Mouse (Mus musculus): ENCODE measurements around the gene Nup160.

The Nup160 gene

DNA sequence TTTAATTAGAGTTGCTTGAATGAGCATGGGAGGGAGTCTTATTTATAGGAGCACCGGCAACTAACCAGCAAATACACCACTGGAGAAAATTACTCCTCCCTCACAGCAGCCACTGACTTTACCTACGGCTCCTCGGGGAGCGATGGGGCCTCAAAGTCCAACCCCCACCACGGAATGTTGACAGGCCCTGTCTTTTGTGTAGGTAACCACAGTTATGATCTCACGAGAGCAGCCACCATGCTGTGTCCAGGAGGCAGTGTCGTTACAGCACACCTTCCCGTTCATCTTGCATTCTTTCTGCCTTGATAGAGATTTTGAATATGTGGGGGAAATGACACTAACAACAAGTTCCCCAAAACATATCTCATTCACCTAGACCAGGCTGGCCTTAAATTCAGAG lies at the start of gene Nup160:
Nup160 (plus strand) TSS at position 209 of the 400 bp plus-strand sequence.
- DNase-seq (ENCODE audit: low read depth), result no peak

- no peak for DNase-seq (ENCODE audit: low read depth)
Measured at GRCm38 (mm10) chr2:90628261-90628660, 48.8 kb upstream of the Nup160 start.

GRCm38 (mm10) chr2:90629552-90629951 lies 47.5 kb upstream of the Nup160 start:
- DNase-seq (ENCODE audit: low read depth), result no peak

- no peak for DNase-seq (ENCODE audit: low read depth)
Measured at GRCm38 (mm10) chr2:90631938-90632733, 44.9 kb upstream of the Nup160 start.

DNA sequence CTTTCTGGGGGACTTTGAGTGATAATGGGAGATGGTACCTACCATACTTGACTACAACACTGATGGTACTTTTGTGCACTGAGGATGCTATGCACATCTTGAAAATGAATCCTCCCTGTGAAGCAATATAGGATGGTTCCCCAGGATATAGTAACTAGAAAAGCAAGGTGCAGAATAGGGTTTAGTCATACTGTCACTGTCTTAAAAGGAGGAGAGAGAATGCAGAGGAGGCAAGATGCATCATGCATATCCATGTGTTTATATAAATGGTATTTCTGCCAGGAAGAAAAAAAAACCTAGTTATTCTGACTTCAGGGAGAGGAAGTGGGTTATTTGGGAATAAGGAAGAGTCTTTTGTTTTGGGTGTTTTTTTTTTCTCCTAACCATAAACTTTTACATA lies 42.3 kb upstream of the Nup160 start:
- DNase-seq (ENCODE audit: low read depth), result no peak

DNA sequence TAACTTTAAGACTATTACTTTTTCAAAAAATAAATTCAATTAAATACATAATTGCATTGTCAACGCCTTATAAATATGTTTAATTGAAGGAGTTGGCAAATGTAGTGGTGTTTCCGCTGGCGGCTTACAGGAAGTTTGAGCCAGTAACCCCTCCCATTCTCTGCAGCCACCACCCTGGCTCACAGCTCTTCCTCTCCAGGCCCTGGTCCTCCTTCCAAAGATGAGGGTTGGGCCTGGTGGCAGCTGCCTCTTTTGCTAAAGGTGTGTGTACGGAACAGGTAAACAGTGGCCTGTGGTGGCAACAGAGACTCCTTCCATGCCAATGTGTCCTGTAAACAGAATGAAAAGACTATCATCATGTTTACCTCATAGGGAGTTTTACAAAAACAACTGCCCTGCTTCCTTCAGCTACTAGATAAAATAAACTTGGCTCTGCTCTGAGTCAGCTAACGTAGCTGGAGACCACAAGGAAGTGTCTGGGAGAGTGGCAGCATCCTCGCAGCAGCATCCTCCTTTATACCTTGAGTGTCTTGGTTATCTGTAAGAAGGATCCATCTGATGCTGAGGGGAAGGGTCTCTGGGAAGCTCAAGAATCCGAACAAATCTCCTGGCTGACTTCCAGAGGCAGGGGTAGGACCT lies 41.8 kb upstream of the Nup160 start:
- no peak for DNase-seq (ENCODE audit: low read depth)

GRCm38 (mm10) chr2:90636853-90637252 lies 40.2 kb upstream of the Nup160 start:
- DNase-seq (ENCODE audit: low read depth), result no peak

GRCm38 (mm10) chr2:90638986-90639746 lies 37.8 kb upstream of the Nup160 start:
- DNase-seq (ENCODE audit: low read depth), result no peak

DNA sequence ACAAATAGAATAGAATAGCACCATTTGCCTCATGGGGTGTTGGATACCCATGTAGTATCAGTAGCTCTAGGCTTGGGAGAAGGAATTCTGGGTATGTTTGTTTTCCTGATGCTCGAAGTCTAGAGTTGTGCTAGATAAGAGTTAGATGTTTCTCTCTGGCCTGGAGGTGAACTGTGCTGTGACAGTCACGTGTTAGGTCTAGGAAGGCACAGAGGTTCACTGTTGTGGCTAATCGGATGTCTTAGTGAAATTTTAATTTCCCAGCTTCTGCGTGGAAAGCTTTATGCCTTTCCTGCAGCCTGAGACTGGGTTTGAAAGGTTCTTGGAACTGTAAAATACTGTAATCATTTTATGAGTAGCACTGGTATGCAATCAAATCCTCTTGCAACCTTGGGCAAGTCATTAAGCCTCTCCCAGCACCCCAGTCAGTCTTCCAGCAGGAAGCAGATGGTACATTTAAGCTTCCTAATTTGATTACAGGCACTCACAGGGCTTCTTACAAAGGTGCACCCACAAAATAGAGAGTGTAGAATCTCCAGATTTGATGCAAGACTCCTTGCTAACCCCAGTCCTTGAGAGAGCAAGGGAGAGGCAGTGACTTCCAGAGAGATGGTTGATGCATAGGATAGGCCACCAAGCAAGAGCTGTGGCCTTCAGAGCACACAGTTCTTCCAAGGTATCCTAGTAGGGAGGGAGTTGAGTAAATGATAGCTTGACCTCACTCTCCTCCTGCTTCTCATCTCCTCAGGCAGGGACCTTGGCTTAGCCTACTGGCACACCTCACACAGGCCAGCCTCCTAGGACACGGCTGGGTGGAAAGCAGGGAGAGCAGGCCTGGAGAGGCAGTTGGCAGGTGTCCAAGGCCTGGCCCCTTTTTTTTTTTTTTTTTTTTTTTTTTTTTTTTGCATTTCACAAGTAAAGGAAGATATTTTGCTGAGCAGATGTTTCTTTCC lies 37.0 kb upstream of the Nup160 start:
- no peak for DNase-seq (ENCODE audit: low read depth)

- DNase-seq (ENCODE audit: low read depth), result no peak
Measured at GRCm38 (mm10) chr2:90641007-90641709, 35.9 kb upstream of the Nup160 start.

DNA sequence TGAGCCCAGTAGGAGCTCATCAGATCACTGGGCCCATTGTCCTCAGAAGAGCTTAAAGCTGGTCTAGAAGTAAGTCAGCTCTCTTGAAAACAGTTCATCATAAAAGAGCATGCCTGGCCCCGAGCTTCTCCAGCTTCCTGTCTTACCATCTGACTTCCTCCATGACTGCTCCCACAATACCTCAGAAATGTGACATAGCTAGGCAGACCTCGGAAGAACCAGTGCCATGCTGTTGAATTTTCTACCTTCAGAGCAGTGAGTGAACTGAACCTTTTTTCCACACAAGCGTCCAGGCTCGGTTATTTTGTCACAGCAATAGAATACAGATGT lies 35.3 kb upstream of the Nup160 start:
- no peak for DNase-seq (ENCODE audit: low read depth)

DNA sequence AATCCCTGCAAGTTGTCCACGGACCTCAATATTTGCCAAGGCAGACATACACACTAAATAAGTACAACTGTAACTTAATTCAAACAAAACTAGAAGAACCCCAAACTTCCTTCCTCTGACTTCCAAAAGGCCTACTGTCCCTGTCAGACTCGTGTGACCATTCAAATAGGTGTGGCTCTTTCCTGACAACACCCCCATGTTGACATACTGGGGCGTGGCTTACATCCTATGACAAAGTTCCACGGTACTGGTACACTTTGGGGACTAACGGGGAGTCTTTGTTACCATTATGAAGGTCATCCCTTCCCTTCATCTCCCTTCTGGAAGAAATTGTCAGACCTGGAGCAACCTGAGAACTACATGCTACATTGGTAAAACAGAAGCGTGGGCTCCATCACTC lies 29.9 kb upstream of the Nup160 start:
- DNase-seq (ENCODE audit: low read depth), result no peak

- no peak for DNase-seq (ENCODE audit: low read depth)
Measured at GRCm38 (mm10) chr2:90649405-90649804, 27.6 kb upstream of the Nup160 start.

DNA sequence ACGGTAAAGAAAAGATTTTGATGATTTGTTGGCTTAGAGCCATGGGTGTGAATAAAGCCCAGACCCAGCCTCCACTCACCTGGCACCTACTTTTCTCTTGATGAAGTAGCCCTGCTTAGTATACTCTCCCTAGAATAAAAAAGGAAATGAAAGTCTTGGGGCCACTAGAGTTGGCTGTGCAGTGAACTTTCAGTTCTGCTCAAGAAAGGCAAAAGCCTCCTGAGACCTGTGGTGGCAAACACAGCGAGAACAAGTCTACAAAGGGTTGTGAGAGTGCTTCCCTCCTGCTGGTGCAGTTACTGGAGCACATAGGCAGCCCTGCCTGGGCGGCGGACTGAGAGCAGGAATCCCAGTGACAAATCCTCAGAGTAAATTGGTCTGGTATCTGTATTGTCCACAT lies 27.1 kb upstream of the Nup160 start:
- no peak for DNase-seq (ENCODE audit: low read depth)

DNA sequence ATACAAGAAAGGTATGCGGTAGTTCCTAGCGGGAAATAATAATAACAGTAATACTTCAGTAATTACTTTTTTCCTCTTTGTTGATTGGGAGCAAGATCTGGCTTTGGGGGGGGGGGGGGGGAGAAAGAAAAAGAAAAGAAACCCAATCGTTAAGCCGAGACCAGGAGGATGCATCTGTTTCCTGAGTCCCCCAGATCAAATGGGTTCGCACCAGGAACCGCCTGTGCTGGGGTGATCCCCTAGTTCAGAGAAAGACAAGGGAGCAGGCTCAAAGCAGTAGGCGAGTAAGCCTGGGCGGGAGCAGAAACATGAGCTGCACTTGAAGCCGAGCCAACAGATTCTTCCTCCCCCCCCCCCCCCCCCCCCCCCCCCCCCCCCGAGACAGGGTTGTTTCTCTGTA lies 24.9 kb upstream of the Nup160 start:
- no peak for DNase-seq (ENCODE audit: low read depth)

GRCm38 (mm10) chr2:90652993-90653392 lies 24.0 kb upstream of the Nup160 start:
- no peak for DNase-seq (ENCODE audit: low read depth)

DNA sequence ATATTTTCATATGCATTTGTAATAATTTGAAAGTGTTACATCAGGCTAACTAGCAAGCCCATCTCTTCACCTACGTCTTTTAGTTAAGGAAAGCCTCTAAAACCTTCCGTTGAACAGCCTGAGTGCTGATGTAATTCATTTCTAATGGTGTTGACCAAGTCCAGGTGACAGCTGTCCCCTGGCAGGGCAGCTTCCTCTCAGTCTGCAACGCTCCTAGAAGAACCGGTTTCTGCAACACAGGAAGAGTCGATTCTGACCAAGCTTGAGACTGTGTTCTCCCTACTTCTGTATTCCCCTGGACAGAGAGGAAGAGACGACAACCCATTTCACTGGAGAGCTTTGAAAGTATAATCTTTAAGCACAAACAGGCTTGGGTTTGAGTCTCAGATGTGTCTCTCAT lies 21.6 kb upstream of the Nup160 start:
- no peak for DNase-seq (ENCODE audit: low read depth)

DNA sequence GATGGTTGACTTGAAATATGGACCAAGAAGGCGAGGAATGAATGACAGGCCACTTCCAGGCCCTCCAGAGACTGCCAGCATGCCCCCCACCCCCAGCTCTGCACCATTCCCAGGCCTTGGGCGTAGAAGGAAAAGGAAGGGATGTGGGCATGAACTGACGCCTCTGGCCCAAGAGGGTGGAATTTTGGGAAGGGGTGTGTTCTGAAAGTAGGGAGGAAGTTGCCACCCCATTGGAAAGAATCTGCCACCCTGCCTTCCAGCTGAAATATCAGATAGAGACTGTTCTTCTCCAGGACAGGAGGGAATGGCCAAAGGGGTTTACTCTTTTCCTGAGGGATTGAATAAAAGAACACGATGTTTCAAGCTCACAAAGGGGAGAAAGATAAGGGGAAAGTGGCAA lies 18.4 kb upstream of the Nup160 start:
- DNase-seq (ENCODE audit: low read depth), result no peak

DNA sequence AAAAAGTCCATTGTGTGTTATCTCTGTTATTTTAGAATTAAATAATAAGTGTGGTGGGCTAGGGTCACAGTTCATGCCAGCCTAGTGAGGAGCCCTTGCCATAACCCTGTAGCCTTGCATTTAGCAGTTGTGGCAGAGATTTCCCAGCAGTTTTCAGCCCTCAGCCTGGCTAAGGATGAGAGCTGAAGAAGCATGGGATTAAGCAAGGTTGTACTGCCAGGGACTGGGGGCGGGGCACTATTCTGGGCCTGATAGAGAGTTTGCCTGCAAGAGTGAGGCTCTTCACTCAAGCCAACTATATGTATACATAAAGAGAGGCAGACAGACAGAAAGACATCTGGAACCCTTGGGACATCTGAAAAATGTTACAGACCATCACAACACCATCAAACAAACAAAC lies 18.0 kb upstream of the Nup160 start:
- DNase-seq (ENCODE audit: low read depth), result no peak

- no peak for DNase-seq (ENCODE audit: low read depth)
Measured at GRCm38 (mm10) chr2:90659639-90660038, 17.4 kb upstream of the Nup160 start.

- DNase-seq (ENCODE audit: low read depth), result no peak
Measured at GRCm38 (mm10) chr2:90660947-90661346, 16.1 kb upstream of the Nup160 start.
